Mouse (Mus musculus): Measurements from ENCODE around the gene Spc25. TPM values are rescaled to one million over a fixed set of nuclear protein-coding genes. Genes with fewer than 3 reads are reported as not detected.

The Spc25 gene
- polyA plus RNA-seq (2015; fragmentation: Nextera tagmentation; extraction: Ambion mirVana), result 54.1 and 56.8 TPM in 2 replicates

GRCm38 (mm10) chr2:69205791-69206351, at the start of gene Spc25:
Gene Spc25, minus strand, starts transcription at chr2:69206194.

DNA sequence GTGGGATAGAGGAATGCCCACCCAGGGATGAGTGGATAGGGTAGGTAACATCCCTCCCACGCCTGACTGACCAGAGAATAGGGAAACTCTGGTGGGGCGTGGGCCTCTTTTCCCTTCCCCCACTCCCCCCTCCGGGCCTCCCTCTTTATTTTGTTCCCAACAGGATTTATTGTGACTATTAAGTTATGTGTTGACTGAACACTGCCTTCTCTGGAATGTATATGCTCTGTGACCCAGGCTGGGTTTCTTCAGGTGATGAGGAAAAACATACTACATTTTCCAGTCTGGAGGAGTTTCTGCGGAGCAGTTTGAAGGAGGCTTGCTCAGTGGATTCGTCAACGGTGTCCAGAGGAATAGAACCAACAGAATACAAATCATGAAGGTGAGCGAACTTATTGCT, 4.8 kb upstream of the Spc25 start, which contains the start of gene G6pc2:
Gene G6pc2, plus strand, starts transcription at position 301 of the 400 bp plus-strand sequence.

Other genes starting within 250 kb of the Spc25 start
- gene Nostrin, start 70.4 kb downstream of the Spc25 start, polyA plus RNA-seq (2015; fragmentation: Nextera tagmentation; extraction: Ambion mirVana), result 4.2 and 5.9 TPM in 2 replicates
- gene G6pc2, start 4.9 kb upstream of the Spc25 start, polyA plus RNA-seq (2015; fragmentation: Nextera tagmentation; extraction: Ambion mirVana), result 0.10 TPM in 1 of 2 replicates, not detected in the other
- gene Abcb11, start 136.4 kb upstream of the Spc25 start, polyA plus RNA-seq (2015; fragmentation: Nextera tagmentation; extraction: Ambion mirVana), result 1.2 and 2.3 TPM in 2 replicates
- 0.08 and 0.16 TPM in 2 replicates for gene Dhrs9, start 174.3 kb upstream of the Spc25 start, polyA plus RNA-seq (2015; fragmentation: Nextera tagmentation; extraction: Ambion mirVana)